Mouse (Mus musculus): ENCODE measurements at regions not wholly inside any gene's neighbourhood (a gene's known extent, or its start where the extent isn't known, plus 50 kb on each side); places are given as distances from the start of the nearest gene placed in this dataset.

DNA sequence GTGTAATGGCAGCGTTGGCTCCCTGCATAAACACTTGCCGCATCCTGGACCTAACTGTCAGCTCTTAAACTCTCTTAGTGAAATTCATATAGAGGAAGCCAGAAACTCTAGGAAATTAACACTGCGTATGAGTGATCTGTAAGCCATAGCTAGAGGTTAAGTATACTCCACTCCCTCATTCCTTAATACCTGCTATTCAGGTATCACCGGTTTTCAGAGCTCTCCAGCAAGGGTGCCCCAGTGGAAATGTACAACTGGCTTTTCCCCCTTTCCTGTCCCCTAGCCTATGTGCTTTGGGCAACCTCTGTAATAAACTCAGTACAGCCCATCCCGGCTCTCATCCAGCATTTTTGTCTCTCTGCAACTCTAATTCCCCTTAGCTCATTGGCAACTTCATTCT is 164.8 kb upstream of the Habp2 start:
- no peak for TF ChIP-seq CTCF (IDR thresholded peaks at IDR 0.05; ENCODE audit: low read depth)
- no peak for TF ChIP-seq EP300 (IDR thresholded peaks at IDR 0.05; ENCODE audit: low read depth)
- no peaks in the 10 kb centered on the region for H3K4me1 ChIP-seq (ENCODE audit: control insufficient read depth, insufficient read depth)
- no peak for ATAC-seq (ENCODE audit: insufficient read depth, low read depth)
- no peak overlapping the region for H3K27ac ChIP-seq (ENCODE audit: low read depth)
- 89% methylated on average over 5 of the region's 5 CpGs for WGBS
- H3K4me2 ChIP-seq (ENCODE audit: low read depth, low read length): no peak overlapping the region
- no peaks in the 10 kb centered on the region for H3K36me3 ChIP-seq (replicated peaks; ENCODE audit: control insufficient read depth, insufficient read depth, low read length)
- H3K4me3 ChIP-seq (ENCODE audit: low read depth, low read length): no peak overlapping the region
- no peaks in the 10 kb centered on the region; the same call in 1 of the 2 replicates for H3K27me3 ChIP-seq (ENCODE audit: control insufficient read depth, insufficient read depth, low read length)
- H3K9ac ChIP-seq (replicated peaks; ENCODE audit: low read depth, low read length): no peak overlapping the region
- DNase-seq (ENCODE audit: low spot score): no peak
- H3K9me3 ChIP-seq (replicated peaks; ENCODE audit: control insufficient read depth, low read length): peaks cover 5% of the 10 kb centered on the region; the same call in 1 of the 2 replicates

DNA sequence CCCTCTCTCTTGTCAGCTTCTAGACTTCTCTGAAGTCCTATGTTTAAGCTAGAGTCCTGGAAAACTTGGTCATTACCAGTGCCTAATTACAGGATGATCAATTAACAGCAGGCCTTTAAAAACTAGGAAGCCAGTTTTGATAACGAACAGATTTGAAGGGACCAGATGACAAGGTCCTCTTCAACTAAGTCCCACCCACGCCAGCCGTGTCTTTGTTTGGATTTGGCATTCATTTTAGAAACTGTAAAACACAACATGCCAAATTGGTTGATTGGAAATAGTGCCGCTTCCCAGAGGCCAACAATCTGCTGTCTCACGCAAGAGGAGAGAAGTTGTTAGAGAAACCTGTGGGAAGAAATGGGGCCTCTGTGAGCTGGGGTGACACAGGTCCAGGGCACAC is 155.4 kb upstream of the Habp2 start:
- Histone ChIP-seq H3K27ac (ENCODE audit: low read depth) (no peak overlapping the region), H3K4me2 (ENCODE audit: low read depth, low read length) (no peak overlapping the region), H3K4me3 (ENCODE audit: low read depth, low read length) (no peak overlapping the region), H3K27me3 (ENCODE audit: control insufficient read depth, insufficient read depth, low read length) (peaks cover 20% of the 10 kb centered on the region), H3K4me1 (ENCODE audit: control insufficient read depth, insufficient read depth) (no peaks in the 10 kb centered on the region), H3K9ac (replicated peaks; ENCODE audit: low read depth, low read length) (no peak overlapping the region), H3K36me3 (replicated peaks; ENCODE audit: control insufficient read depth, insufficient read depth, low read length) (no peaks in the 10 kb centered on the region), H3K9me3 (replicated peaks; ENCODE audit: control insufficient read depth, low read length) (no peaks in the 10 kb centered on the region)
- ATAC-seq (ENCODE audit: insufficient read depth, low read depth) (no peak), DNase-seq (ENCODE audit: low spot score) (no peak)
- 68% methylated on average over 5 of the region's 5 CpGs for WGBS
- TF ChIP-seq EP300 (IDR thresholded peaks at IDR 0.05; ENCODE audit: low read depth) (no peak), CTCF (IDR thresholded peaks at IDR 0.05; ENCODE audit: low read depth) (no peak)

- 38% methylated on average over 7 of the region's 7 CpGs for WGBS
- no peak for ATAC-seq (ENCODE audit: insufficient read depth, low read depth)
- Histone ChIP-seq H3K9me3 (replicated peaks; ENCODE audit: control insufficient read depth, low read length) (no peaks in the 10 kb centered on the region), H3K27ac (ENCODE audit: low read depth) (no peak overlapping the region), H3K36me3 (replicated peaks; ENCODE audit: control insufficient read depth, insufficient read depth, low read length) (no peaks in the 10 kb centered on the region), H3K27me3 (ENCODE audit: control insufficient read depth, insufficient read depth, low read length) (peaks cover 20% of the 10 kb centered on the region), H3K4me1 (ENCODE audit: control insufficient read depth, insufficient read depth) (no peaks in the 10 kb centered on the region), H3K4me2 (ENCODE audit: low read depth, low read length) (no peak overlapping the region), H3K9ac (replicated peaks; ENCODE audit: low read depth, low read length) (no peak overlapping the region), H3K4me3 (ENCODE audit: low read depth, low read length) (no peak overlapping the region)
- TF ChIP-seq EP300 (IDR thresholded peaks at IDR 0.05; ENCODE audit: low read depth) (no peak), CTCF (IDR thresholded peaks at IDR 0.05; ENCODE audit: low read depth) (no peak)
- DNase-seq (ENCODE audit: low spot score): no peak
These were observed 153.9 kb upstream of the Habp2 start for GRCm38 (mm10) chr19:56132911-56133562.

DNA sequence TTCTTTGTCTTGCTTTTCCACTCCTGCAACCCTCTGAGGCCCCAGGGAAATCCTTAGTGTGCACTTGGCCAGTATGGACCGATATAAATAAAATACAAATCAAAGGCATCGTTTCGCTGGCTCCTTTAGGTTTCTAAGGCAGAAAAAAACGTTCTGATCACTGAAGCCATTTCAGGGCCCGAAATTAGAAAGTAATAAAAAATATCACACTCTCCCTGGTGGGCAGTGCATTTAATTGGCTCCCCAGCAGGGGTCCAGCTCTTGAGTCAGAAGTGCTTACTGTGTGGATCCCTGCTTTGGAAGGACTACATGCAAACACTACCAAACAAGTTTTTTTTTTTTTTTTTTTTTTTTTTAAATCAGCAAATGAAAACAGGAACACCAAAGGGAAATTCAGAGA is 153.4 kb upstream of the Habp2 start:
- no peak overlapping the region for H3K4me3 ChIP-seq (ENCODE audit: low read depth, low read length)
- no peak for ATAC-seq (ENCODE audit: insufficient read depth, low read depth)
- H3K9ac ChIP-seq (replicated peaks; ENCODE audit: low read depth, low read length): no peak overlapping the region
- DNase-seq (ENCODE audit: low spot score): no peak
- no peak overlapping the region for H3K4me2 ChIP-seq (ENCODE audit: low read depth, low read length)
- peaks cover 20% of the 10 kb centered on the region for H3K27me3 ChIP-seq (ENCODE audit: control insufficient read depth, insufficient read depth, low read length)
- H3K9me3 ChIP-seq (replicated peaks; ENCODE audit: control insufficient read depth, low read length): no peaks in the 10 kb centered on the region
- H3K27ac ChIP-seq (ENCODE audit: low read depth): no peak overlapping the region
- no peaks in the 10 kb centered on the region for H3K36me3 ChIP-seq (replicated peaks; ENCODE audit: control insufficient read depth, insufficient read depth, low read length)
- no peak for TF ChIP-seq EP300 (IDR thresholded peaks at IDR 0.05; ENCODE audit: low read depth)
- no peak for TF ChIP-seq CTCF (IDR thresholded peaks at IDR 0.05; ENCODE audit: low read depth)
- WGBS: 35% methylated on average over 5 of the region's 5 CpGs
- H3K4me1 ChIP-seq (ENCODE audit: control insufficient read depth, insufficient read depth): no peaks in the 10 kb centered on the region

GRCm38 (mm10) chr19:56134081-56134818 is 152.7 kb upstream of the Habp2 start:
- no peaks in the 10 kb centered on the region for H3K4me1 ChIP-seq (ENCODE audit: control insufficient read depth, insufficient read depth)
- H3K4me2 ChIP-seq (ENCODE audit: low read depth, low read length): peak overlapping the region; percentile 28; the same call in 1 of the 2 replicates
- no peak overlapping the region for H3K9ac ChIP-seq (replicated peaks; ENCODE audit: low read depth, low read length)
- H3K27ac ChIP-seq (ENCODE audit: low read depth): no peak overlapping the region
- H3K36me3 ChIP-seq (replicated peaks; ENCODE audit: control insufficient read depth, insufficient read depth, low read length): no peaks in the 10 kb centered on the region
- WGBS: 17% methylated on average over 17 of the region's 17 CpGs
- DNase-seq (ENCODE audit: low spot score) (peak; percentile 74), ATAC-seq (ENCODE audit: insufficient read depth, low read depth) (peak; percentile 83)
- H3K27me3 ChIP-seq (ENCODE audit: control insufficient read depth, insufficient read depth, low read length): peaks cover 20% of the 10 kb centered on the region
- no peaks in the 10 kb centered on the region for H3K9me3 ChIP-seq (replicated peaks; ENCODE audit: control insufficient read depth, low read length)
- TF ChIP-seq CTCF (IDR thresholded peaks at IDR 0.05; ENCODE audit: low read depth) (peak; percentile 95), EP300 (IDR thresholded peaks at IDR 0.05; ENCODE audit: low read depth) (no peak)
- no peak overlapping the region; the same call in 1 of the 2 replicates for H3K4me3 ChIP-seq (ENCODE audit: low read depth, low read length)

Measured in heart, postnatal 0 days (tissue).